Mouse (Mus musculus) limb, embryonic 12.5 days (tissue): ENCODE measurements around the gene Fam171a1. TPM values are rescaled to one million over a fixed set of nuclear protein-coding genes. Genes with fewer than 3 reads are reported as not detected.

Source experiments
- ATAC-seq: fragments of 200-750 bp; cut with Nextera tagmentation; 2 replicates; pipeline ENCODE4 v1.8.0; 2017; ENCODE audit warnings: low read depth, moderate TSS enrichment; ENCODE audit not compliant: insufficient number of reproducible peaks, insufficient read depth, low FRiP score, low TSS enrichment
- H3K27ac ChIP-seq: fragments of 300-500 bp; sonication (generic); 2 replicates; pipeline ENCODE4 v1.5.1; 2016; ENCODE audit warnings: mild to moderate bottlenecking, moderate library complexity
- H3K27me3 ChIP-seq: fragments of 300-500 bp; sonication (generic); 2 replicates; pipeline ENCODE4 v1.6.1; 2016; ENCODE audit warnings: mild to moderate bottlenecking, moderate library complexity
- H3K36me3 ChIP-seq: fragments of 300-500 bp; sonication (generic); 2 replicates; pipeline ENCODE4 v1.6.1; 2016; ENCODE audit warnings: mild to moderate bottlenecking, moderate library complexity
- H3K4me1 ChIP-seq: fragments of 300-500 bp; sonication (generic); replicated peaks from 2 replicates; pipeline ENCODE4 v1.6.1; 2016
- H3K4me2 ChIP-seq: fragments of 300-500 bp; sonication (generic); 2 replicates; pipeline ENCODE4 v1.6.1; 2016; ENCODE audit warnings: mild to moderate bottlenecking, moderate library complexity
- H3K4me3 ChIP-seq: fragments of 300-500 bp; sonication (generic); replicated peaks from 2 replicates; pipeline ENCODE4 v1.5.1; 2016; ENCODE audit warnings: mild to moderate bottlenecking
- H3K9ac ChIP-seq: fragments of 300-500 bp; sonication (generic); replicated peaks from 2 replicates; pipeline ENCODE4 v1.6.1; 2016; ENCODE audit warnings: mild to moderate bottlenecking, moderate library complexity
- H3K9me3 ChIP-seq: fragments of 300-500 bp; sonication (generic); 2 replicates; pipeline ENCODE4 v1.6.1; 2016; ENCODE audit warnings: mild to moderate bottlenecking, moderate library complexity
- WGBS: fragments of 180-500 bp; shearing (Covaris S2); methylation state at CpG from one replicate; pipeline ENCODE4 v1.1.7; 2016; 5-methylcytosine and 5-hydroxymethylcytosine counted together
- polyA plus RNA-seq: library from polyadenylated mRNA; unstranded; fragments of >200 nt; fragmentation: Nextera tagmentation; extraction: Ambion mirVana; gene quantifications from 2 replicates; pipeline ENCODE4 v1.2.1, GENCODE M21; 2016

Gene Fam171a1
- polyA plus RNA-seq, 1 experiment from 2014 or later = 40.9 TPM

DNA sequence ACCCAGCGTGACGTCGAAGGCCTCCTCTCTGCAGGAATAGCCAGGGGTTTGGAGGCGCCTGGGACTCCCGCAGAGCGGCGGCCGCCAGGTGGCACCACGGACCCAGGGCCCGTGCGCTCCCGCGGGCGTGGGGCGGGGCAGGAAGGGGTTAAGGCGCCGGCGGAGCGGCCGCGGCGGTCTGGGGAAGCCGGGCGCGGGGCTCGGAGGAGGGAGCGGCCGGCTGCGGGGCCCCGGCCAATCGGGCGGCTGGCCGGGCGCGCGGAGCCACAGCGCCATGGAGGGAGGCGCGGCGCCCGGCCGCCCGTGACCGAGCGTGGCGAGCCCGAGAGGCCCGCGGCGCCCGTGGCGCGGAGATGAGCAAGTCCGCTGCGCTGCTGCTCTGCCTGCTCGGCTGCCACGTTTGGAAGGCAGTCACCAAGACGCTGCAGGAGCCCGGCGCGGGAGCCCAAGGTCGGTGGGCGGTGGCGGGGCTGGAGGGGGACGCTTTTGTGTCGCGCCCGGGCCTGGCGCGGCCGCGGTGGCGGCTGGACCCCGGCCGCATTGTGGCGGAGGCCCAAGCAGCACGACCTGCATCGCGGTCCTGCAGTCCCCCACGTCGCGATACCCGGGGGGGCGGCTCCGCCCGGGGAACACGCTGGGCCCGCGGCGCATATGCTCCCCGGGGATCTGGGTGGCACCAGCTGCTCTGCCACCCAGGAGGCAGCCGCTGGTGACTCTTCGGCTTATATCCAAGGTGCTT, 4.3 kb downstream of the Fam171a1 start:
- Histone ChIP-seq H3K27ac (peak overlapping the region; percentile 90), H3K9ac (peak overlapping the region; percentile 93), H3K4me3 (peak overlapping the region; percentile 85), H3K36me3 (no peaks in the 10 kb centered on the region), H3K4me1 (peaks cover 27% of the 10 kb centered on the region), H3K9me3 (no peaks in the 10 kb centered on the region), H3K27me3 (no peaks in the 10 kb centered on the region), H3K4me2 (peak overlapping the region; percentile 67)
- peak; percentile 90 for ATAC-seq
- WGBS = 0% methylated on average over 84 of the region's 93 CpGs

DNA sequence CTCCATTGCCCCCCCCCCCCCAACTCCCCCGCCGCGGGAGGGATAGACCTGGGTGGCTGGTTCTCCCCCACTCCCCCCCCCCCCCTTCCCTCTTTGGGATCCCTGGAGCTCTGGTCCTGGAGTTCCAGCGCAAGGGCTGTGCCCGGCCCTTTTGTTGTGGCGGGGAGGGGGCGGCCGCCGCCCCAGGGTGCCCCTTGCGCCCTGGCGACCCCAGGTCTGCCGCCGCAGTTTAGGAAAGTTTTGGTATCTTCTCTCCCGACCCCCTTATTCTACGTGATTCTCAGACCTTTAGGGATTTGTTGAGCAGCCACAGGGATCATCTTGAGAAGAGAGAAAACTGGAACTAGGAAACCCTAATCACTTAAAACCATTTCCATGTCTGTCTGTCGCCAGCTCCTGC, 4.9 kb downstream of the Fam171a1 start:
- ATAC-seq = 0 out of 2 replicates have a peak, but pooled peaks have one; percentile 17
- peak overlapping the region; percentile 67 for H3K4me2 ChIP-seq
- H3K4me1 ChIP-seq = peaks cover 22% of the 10 kb centered on the region
- 2% methylated on average over 15 of the region's 16 CpGs for WGBS
- H3K9ac ChIP-seq = peak overlapping the region; percentile 93
- H3K27me3 ChIP-seq = no peaks in the 10 kb centered on the region
- H3K36me3 ChIP-seq = no peaks in the 10 kb centered on the region
- H3K27ac ChIP-seq = peak overlapping the region; percentile 90; the same call in 1 of the 2 replicates
- H3K9me3 ChIP-seq = no peaks in the 10 kb centered on the region
- peak overlapping the region; percentile 85 for H3K4me3 ChIP-seq

DNA sequence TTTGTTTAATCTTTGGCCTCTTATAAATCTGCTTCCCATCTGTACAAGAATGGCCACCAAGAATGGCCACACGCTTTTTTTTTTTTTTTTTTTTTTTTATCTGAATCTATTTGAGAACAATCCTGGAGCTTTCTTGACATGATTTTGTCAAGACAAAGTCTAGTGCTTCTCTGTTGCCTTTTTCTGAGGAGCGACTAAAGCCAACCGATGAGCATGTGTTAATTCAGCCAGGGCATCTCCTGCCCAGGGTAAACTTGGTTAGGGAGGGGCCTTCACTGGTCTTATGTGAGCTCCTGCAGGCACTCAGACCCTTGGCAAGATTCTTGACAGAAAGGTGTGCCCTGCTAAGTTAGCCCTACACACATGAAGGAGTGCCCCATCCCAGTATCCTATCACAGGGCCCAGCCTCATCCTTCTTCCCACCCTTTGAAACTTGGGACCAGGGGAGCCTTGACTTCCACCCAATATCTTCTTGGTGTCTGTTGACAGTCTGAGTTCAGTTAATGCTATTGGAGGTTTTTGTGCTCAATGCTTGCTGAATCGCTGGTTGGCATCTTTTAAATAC, 5.4 kb downstream of the Fam171a1 start:
- H3K9me3 ChIP-seq = no peaks in the 10 kb centered on the region
- no peaks in the 10 kb centered on the region for H3K27me3 ChIP-seq
- ATAC-seq = no peak
- peak overlapping the region; percentile 85 for H3K4me3 ChIP-seq
- no peaks in the 10 kb centered on the region for H3K36me3 ChIP-seq
- H3K27ac ChIP-seq = no peak overlapping the region
- H3K9ac ChIP-seq = peak overlapping the region; percentile 93
- peaks cover 18% of the 10 kb centered on the region for H3K4me1 ChIP-seq
- 26% methylated on average over 4 of the region's 4 CpGs for WGBS
- H3K4me2 ChIP-seq = peak overlapping the region; percentile 67

DNA sequence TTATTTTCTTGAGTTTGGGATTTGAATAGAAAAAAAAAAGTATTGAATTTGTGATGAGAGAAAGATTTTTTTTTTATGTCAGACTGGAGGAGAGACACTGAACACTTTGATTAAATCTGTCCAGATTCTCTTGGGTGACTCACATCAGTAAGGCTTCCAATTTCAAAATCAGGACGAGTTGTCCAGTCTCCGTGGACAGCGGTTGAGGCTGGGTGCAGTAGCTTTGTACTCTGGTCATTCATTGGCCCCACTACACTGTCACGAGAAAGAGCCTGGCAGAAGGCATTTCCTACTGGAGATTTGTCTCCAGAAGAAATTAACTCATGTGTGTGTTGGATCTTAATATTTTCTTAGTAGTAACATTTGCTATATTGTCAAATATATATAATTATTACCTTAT, 8.5 kb downstream of the Fam171a1 start:
- H3K4me3 ChIP-seq = no peak overlapping the region
- no peak overlapping the region for H3K4me2 ChIP-seq
- no peak overlapping the region for H3K27ac ChIP-seq
- H3K4me1 ChIP-seq = peaks cover 20% of the 10 kb centered on the region
- no peak for ATAC-seq
- no peaks in the 10 kb centered on the region for H3K9me3 ChIP-seq
- H3K27me3 ChIP-seq = no peaks in the 10 kb centered on the region
- no peaks in the 10 kb centered on the region for H3K36me3 ChIP-seq
- 87% methylated on average over 4 of the region's 4 CpGs for WGBS
- H3K9ac ChIP-seq = no peak overlapping the region

DNA sequence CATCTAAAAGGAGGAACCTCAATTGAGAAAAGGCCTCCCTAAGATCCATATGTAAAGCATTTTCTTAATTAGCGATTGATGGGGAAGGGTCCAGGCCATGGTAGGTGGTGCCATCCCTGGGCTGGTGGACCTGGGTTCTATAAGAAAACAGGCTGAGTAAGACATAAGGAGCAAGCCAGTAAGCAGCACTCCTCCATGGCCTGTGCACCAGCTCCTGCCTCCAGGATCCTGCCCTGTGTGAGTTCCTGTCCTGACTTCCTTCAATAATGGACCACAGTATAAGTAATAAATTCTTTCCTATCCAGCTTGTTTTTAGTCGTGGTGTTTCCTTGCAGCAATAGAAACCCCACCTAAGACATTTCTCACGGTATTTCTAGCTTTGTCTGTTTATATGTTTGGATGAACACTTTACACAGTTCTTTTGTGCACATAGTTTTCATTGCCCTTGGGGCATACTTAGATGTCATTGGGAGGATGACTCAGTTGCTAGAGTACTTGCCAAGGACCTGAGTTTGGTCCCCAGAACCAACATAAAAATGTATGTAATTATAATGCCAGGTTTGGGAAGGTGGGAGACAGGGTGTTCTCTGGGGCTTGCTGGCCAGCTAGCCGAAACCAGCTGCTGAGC, 13.3 kb downstream of the Fam171a1 start:
- Histone ChIP-seq H3K4me3 (no peak overlapping the region), H3K9ac (no peak overlapping the region), H3K4me1 (peaks cover 13% of the 10 kb centered on the region; the same call in 1 of the 2 replicates), H3K27me3 (no peaks in the 10 kb centered on the region), H3K4me2 (no peak overlapping the region), H3K9me3 (no peaks in the 10 kb centered on the region), H3K27ac (no peak overlapping the region), H3K36me3 (no peaks in the 10 kb centered on the region)
- WGBS = 85% methylated on average over 4 of the region's 4 CpGs
- ATAC-seq = no peak

DNA sequence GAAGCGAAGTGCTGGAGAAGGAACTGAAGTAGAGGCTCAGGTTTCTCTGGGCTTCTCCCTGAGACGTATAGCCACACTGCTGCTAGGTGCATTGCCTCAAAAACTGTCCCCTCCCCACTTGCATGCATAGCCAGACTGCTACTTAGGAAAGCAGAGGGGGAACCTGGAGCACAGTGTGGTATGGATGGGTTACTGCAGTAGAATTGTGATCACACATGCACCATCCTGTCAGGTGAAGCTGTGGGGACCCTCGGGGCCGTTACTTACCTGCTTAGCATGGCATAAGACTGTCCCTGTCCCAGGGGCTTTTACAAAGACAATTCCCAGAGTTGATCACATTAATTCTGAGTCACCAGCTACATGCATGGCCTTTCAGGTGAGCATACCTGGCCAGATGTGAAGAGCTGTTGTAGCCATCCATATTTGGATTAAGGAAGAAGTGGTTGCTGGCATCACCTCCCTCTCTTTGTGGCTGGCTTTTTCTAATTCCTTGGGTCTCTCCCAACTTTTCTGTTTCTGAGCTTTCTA, 14.4 kb downstream of the Fam171a1 start:
- ATAC-seq = no peak
- Histone ChIP-seq H3K4me2 (no peak overlapping the region), H3K4me1 (peaks cover 13% of the 10 kb centered on the region; the same call in 1 of the 2 replicates), H3K4me3 (no peak overlapping the region), H3K9ac (no peak overlapping the region), H3K9me3 (no peaks in the 10 kb centered on the region), H3K27ac (no peak overlapping the region), H3K27me3 (no peaks in the 10 kb centered on the region), H3K36me3 (no peaks in the 10 kb centered on the region)
- WGBS = 71% methylated on average over 4 of the region's 4 CpGs

DNA sequence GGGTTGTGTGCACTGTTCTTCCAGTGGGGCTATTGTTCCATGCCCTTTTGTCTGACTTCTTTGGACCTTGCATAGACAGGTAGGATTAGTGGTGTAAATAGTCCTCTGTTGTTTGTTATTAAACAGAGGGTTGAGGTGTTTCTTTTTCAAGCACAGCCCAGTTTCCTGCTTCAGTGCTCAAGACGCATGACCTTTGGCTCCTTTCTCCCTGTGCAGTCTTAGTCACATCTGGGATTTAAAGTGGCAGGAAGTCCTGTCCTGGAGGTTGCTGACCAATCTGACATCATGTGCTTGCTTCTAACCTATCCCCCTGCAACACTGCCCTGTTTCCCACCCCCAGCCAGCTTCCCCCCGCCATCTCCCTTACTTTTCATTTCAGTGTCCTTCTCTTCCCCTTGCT, 14.9 kb downstream of the Fam171a1 start:
- Histone ChIP-seq H3K9ac (no peak overlapping the region), H3K36me3 (no peaks in the 10 kb centered on the region), H3K4me3 (no peak overlapping the region), H3K27me3 (no peaks in the 10 kb centered on the region), H3K4me2 (no peak overlapping the region), H3K4me1 (peaks cover 13% of the 10 kb centered on the region; the same call in 1 of the 2 replicates), H3K27ac (no peak overlapping the region), H3K9me3 (no peaks in the 10 kb centered on the region)
- ATAC-seq = no peak
- WGBS = 37% methylated on average over 2 of the region's 2 CpGs

DNA sequence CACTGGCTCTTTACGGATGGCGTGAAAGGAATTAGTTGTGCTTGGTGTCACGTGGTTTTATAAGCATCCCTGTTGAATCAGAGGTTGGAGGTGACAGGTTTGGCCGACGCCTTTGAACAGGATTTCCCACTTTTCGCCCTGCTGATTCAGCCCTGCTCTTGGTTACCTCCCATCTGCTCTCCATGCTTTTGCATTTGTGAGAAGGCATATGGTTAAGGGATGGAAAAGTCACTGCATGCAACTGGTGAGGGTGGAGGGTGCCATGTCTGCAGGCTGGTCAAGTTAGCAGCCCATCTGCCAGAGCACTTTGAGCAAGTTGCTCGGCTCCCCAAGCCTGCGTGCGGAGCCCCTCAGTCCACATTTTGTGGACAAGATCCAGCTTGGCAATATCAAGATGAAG, 18.4 kb downstream of the Fam171a1 start:
- no peak overlapping the region for H3K9ac ChIP-seq
- 74% methylated on average over 9 of the region's 9 CpGs for WGBS

DNA sequence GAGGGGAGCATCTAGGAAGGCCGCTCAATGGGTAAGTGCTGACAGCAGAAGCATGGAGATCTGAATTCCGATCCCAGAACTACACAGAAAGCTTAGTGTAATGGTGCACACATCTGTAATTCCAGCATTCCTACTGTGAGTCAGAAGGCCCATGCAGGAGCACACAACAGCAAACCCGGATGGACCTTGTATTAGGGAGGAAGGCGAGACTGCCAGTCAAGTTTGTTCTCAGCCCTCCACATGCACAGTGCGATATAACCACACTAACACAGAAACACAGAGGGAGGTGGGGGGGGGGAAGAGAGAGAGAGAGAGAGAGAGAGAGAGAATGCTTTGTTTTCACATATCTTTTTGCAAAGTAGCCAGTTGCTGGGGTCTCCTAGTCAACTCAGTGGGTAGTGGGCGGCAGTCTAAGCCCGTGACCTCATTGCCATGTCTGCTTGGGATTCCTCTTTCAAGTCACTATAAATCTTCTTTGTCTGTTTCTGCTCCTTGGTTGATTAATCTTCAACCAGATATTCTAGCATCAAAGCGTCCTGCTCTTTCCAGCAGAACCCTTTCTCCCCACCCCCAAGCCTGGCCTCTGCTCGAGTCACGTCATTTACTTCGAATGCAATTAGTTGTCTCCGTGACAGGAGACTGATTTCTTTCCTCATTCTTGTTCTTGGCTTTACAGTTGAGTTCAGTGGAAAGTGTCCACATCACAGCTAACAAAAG, 20.7 kb downstream of the Fam171a1 start:
- H3K9me3 ChIP-seq = no peaks in the 10 kb centered on the region
- no peak overlapping the region for H3K9ac ChIP-seq
- 53% methylated on average over 12 of the region's 12 CpGs for WGBS
- H3K4me3 ChIP-seq = no peak overlapping the region
- H3K27me3 ChIP-seq = no peaks in the 10 kb centered on the region
- no peak overlapping the region for H3K27ac ChIP-seq
- H3K36me3 ChIP-seq = no peaks in the 10 kb centered on the region
- no peak overlapping the region for H3K4me2 ChIP-seq
- H3K4me1 ChIP-seq = peaks cover 36% of the 10 kb centered on the region
- no peak for ATAC-seq

More for the DNA sequence above, 18.4 kb downstream of the Fam171a1 start:
- peaks cover 27% of the 10 kb centered on the region for H3K4me1 ChIP-seq
- no peak for ATAC-seq
- no peak overlapping the region for H3K27ac ChIP-seq
- H3K36me3 ChIP-seq = no peaks in the 10 kb centered on the region
- no peak overlapping the region for H3K4me3 ChIP-seq
- no peaks in the 10 kb centered on the region for H3K9me3 ChIP-seq
- no peaks in the 10 kb centered on the region for H3K27me3 ChIP-seq
- no peak overlapping the region for H3K4me2 ChIP-seq

DNA sequence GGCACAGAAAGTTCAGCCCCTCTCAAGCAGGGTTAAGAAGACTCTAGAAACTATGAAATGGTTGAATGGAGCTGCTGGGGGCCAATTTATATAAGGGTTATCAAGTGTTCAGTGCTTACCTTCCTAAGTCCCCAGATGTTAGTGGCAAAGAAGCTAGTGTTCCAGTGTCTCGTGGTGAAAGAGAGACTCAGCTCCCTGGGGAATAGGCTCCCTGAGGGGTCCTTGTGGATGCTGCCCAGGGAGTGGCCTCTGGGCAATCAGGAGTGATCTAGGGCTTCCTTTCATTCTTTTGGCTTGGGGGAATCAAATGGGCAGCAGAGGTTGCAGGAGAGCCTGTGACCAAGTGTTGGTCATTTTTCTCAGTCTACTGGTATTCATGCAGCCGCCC, 21.3 kb downstream of the Fam171a1 start:
- Histone ChIP-seq H3K27ac (no peak overlapping the region), H3K4me1 (peaks cover 36% of the 10 kb centered on the region), H3K9me3 (no peaks in the 10 kb centered on the region), H3K27me3 (no peaks in the 10 kb centered on the region), H3K4me3 (no peak overlapping the region), H3K36me3 (no peaks in the 10 kb centered on the region), H3K4me2 (no peak overlapping the region), H3K9ac (no peak overlapping the region)
- ATAC-seq = no peak
- 40% methylated on average over 2 of the region's 2 CpGs for WGBS

DNA sequence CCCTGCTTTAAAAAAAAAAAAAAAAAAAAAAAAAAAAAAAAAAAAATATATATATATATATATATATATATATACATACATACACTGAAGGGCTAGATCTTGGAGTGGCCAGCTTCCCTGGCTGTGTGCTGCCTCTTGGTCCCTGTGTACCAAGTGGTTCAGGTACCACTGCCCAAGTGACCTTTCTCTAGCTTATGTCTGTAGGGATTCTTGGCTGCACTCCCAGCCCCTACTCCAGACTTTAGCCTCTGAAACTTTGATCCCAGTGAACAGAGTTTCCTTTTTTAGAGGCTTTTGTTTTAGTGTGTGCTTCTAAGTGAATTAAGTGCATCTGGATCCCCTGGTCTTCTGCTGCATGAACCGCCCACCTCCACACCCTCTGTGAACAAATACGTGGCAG, 24.3 kb downstream of the Fam171a1 start:
- H3K4me3 ChIP-seq = no peak overlapping the region
- 67% methylated on average over 2 of the region's 2 CpGs for WGBS
- ATAC-seq = no peak
- H3K27ac ChIP-seq = no peak overlapping the region
- H3K36me3 ChIP-seq = no peaks in the 10 kb centered on the region; the same call in 1 of the 2 replicates
- no peaks in the 10 kb centered on the region for H3K9me3 ChIP-seq
- H3K9ac ChIP-seq = no peak overlapping the region
- H3K4me1 ChIP-seq = peaks cover 39% of the 10 kb centered on the region
- no peaks in the 10 kb centered on the region for H3K27me3 ChIP-seq
- H3K4me2 ChIP-seq = no peak overlapping the region
